Mouse (Mus musculus) monocyte, adult 2 months (primary cell): ENCODE results near the gene Tnf.
"Not testable (repeated sequence)": the region's sequence is repeated elsewhere in the genome, so short reads cannot be mapped to it uniquely, and the experiment has no call there.

Experiments used
- DNase-seq, 2 experiments: peaks; one replicate each; pipeline ENCODE4 v3.0.0; 2022; ENCODE audit warnings: low spot score in 2 of 2, low read depth in 1 of 2

Tnf gene

GRCm38 (mm10) chr17:35234903-35235302, 33.1 kb upstream of the Tnf start:
- no peak for DNase-seq

GRCm38 (mm10) chr17:35234090-35234489, 32.3 kb upstream of the Tnf start:
- DNase-seq: not testable (repeated sequence)

GRCm38 (mm10) chr17:35233114-35233980, 31.5 kb upstream of the Tnf start, which contains the start of gene Atp6v1g2:
Gene Atp6v1g2 (plus strand): TSS chr17:35233660.
- no peak for DNase-seq

- DNase-seq: no peak
These were observed 30.9 kb upstream of the Tnf start for GRCm38 (mm10) chr17:35232659-35233058.

GRCm38 (mm10) chr17:35232043-35232442, 30.2 kb upstream of the Tnf start:
- DNase-seq: peak in 1 of 2 experiments; percentile 82

DNA sequence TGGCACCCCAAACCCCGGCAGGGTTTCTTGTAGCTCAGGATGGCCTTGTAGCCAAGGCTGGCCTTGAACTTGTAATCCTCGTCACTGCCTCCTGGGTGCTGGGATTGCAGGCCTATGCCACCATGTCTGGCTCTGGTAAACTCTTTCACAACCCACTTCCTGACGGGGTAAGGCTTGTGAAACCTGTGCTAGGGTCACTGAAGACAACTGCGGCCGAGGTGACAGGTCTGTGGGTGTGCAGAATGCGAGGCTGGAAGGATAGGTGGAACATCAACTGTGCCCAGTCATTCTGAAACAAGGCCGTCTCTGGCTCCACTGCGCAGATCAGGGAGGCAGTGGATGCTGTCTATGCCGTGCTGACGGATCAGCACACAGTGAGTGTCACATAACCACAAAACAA, 29.2 kb upstream of the Tnf start:
- DNase-seq: no peak

DNA sequence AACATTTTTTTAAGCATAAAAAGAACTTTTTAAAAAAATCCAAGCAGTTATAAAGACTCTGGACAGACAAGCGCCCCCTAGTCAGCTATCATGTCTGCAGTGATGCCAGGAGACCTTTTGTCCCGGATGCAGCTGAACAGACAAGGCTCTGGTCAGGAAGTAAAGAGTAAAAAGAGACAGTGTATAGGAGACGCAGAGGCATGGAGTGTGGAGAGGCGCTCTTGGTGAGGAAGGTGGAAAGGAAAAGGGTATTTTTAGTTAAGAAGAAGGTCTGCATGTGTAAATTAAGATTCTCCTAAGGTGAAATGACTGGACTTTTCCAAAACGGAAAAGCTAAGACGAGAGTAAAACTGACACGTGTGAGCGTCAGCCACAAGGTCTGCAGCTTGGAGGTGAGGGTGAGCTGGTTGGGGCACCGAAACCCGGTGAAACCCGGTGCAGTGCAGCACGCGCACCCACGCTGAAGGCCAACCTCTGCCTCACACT, 24.8 kb upstream of the Tnf start:
- DNase-seq: no peak

DNA sequence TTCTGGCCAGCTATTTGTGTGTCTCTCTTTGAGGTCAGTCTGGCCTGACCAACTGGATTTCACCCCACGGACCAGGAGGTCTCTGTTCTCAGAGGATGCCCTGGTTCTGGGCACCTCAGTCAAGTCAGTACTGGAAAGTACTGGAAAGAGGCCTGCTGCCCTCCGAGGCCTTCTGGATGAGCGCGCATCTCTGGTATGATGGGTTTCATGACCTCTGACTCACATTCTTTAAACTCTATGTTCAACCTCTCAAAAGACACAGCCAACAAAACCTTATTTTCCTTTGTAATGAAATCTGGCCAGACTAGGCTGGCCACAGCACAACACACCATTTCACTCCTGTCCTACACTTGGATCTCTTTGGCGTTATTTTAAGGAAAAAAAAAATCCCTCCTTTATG, 23.6 kb upstream of the Tnf start:
- no peak for DNase-seq

DNA sequence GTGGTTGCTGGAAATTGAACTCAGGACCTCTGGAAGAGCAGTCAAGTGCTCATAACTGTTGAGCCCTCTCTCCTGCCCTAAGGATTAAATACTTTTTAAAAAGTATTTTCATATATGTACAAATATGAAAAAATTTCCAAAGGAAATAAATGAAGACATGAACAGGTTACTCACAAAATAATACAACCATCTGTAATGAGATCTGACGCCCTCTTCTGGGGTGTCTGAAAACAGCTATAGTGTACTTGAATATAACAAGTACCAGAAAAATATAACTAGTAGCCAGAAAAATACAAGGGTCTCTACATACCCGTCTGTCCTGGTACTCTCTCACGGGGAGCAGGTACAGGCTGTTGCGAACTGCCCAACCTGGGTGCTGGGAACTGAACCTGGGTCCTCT, 22.8 kb upstream of the Tnf start:
- no peak for DNase-seq

DNA sequence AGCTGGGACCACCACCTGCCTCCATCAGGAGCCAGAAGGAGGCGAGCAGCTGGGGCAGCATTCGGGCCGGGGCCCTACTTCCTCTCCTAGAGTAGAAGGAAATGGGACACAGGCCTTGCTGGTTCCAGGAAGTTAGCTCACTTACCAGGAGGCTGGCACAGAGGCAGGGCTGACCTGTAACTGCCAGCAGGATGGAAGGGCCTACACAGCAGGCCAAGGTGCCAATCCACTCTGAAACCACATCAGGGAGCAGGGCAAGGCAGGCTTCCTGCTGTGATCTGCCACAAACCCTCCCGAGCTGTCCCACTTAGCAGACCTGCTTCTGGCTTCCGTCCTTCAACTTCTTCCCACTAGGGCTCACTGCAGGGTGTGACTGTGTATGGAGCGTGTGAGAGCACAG, 20.5 kb upstream of the Tnf start:
- no peak for DNase-seq

DNA sequence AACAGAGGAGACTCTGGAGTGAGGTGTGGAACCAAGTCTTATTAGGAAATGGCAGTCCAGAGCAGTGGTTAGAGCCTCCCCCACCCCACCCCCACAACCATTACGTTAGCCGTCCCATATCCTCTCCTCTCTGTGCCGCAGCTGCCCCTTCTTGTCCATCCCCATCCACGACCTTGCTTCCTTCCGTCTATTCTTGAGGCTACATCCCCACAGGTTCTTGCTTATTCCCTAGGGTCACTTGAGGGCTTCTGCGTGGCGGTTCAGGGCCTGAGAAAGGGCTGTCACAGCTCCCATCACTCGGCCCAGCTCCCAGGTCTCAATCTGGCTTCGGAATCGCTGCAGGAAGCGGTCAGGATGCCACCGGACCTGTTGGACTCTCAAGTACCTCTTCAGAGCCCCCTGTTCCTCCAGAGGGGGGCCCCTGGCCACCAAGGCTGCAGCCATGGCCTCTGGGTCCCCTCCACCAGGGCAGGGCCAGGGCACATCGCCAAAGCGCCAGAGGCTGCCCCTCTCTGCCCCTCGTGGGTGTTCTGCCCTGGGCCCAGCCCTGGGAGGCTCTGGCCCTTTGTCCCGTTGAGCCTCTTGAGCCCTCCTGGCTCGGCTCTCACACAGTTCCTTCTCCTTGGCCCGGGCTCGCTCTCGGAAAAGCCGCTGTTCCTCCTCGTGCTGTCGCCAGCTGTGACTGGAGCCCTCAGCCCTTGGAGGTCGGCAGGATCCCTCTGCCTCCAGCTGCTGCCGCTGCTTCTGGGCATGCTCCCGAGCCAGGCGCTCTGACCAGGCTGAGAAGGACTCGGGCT, 18.5 kb upstream of the Tnf start, which contains the start of gene Gm16181:
Gene Gm16181, plus strand, starts transcription at position 679 of the 797 bp plus-strand sequence.
- no peak for DNase-seq

- DNase-seq: peak in 1 of 2 experiments; percentile 57
These were observed 17.8 kb upstream of the Tnf start for GRCm38 (mm10) chr17:35219601-35220041.

DNA sequence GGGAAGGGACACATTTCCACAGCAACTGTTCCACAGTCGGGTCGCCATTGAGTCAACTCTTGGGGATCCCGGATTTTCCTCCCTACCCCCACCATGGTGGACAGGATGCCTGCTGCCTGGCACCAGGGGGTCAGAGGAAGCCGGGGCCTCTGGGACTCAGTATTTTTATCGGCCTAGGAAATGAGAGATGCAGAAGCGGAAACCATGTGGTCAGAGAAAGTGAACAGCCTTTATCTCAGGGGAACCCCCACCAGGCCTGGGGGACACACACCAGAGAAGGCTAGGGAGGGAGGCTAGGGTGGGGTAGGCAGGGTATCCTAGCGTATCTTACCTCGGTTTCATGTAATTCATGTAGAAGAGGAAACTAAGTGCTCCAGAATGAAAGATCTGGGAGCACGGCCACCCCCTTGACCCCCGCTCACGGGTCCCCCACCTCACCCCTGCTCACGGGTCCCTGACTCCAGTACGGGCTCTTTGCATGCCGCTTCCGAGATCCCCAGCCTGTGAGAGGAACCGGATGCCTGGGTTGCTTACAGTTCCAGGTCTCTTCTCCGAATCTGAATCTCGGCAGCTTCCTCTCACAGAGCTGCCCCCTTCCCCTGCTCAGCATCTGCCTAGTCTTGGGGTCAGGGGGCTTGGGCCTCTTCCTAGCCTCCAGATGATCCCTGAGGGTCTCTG, 16.8 kb upstream of the Tnf start:
- no peak for DNase-seq

DNA sequence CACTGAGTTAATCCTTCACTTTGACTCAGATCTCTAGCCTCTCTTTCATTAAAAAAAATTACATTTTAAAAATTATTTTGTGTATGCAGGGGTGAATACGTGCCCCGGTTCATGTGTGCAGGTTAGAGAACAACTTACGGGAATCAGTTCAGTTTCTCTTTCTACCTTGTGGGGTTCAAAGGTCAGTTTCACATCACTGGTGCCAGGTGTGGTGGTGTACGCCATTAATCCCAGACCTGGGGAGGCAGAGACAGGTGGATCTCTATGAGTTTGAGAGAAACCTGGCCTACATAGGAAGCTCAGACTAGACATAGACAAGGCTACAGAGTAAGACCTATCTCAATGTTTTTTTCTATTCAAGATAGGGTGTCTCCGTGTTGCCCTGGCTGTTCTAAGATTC, 11.3 kb upstream of the Tnf start:
- DNase-seq: no peak

GRCm38 (mm10) chr17:35210593-35210992, 8.8 kb upstream of the Tnf start:
- no peak for DNase-seq

DNA sequence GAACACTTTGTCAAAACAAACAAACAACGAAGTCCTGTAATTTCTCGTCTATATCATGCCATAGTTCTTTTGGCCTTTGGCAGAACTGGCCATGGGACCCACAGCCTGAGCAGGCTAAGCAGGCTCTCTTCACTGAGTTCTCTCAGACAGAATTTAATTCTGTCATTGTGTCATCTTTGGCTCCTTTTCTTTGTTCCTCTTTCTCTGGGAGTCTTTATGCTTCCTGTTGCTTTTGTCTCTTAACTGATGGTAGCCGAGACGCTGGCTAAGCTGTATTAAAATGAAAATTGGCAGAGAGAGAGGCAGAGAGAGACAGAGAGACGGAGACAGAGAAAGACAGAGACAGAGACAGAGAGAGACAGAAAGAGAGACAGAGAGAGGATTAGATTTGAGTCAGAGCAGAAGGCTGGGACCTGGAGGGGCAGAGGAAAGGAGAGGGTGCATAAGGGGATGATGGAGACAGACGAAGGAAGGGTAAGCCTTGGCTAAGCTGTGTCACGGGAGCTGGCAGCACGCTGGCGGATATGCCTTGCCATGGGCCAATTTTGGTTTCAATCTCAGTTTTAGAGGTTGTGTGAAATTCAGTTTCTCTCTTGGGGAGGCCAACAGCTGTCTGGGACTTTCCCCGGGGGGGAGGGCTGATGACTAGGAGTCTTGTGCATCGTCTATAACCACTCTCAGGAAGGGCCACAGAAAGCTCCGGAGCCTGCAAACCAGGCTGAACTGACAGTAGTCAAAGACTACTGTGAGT, 8.2 kb upstream of the Tnf start:
- DNase-seq: peak in 1 of 2 experiments; percentile 78

GRCm38 (mm10) chr17:35205380-35205769, 3.6 kb upstream of the Tnf start:
- no peak for DNase-seq

GRCm38 (mm10) chr17:35204494-35205379, 2.9 kb upstream of the Tnf start, which contains the start of gene Lta:
Gene Lta (minus strand): TSS chr17:35205351.
- no peak for DNase-seq

DNA sequence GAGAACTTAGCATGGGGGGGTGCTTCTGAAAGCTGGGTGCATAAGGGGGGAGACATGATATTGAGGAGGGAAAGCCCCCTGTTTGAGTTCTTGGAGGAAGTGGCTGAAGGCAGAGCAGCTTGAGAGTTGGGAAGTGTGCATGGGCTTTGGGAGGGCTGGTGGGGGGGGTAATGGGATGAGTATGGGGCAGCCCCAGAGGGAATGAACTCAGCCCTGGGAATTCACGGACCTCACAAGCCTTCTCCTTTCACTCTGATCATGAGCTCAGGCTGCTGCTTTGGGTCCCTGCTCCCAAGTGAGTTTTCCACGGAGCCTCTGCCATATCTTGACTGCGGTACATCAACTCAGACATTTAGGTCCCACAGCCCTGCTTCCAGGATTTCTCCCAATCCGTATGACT, 635 bp upstream of the Tnf start:
- DNase-seq: no peak

DNA sequence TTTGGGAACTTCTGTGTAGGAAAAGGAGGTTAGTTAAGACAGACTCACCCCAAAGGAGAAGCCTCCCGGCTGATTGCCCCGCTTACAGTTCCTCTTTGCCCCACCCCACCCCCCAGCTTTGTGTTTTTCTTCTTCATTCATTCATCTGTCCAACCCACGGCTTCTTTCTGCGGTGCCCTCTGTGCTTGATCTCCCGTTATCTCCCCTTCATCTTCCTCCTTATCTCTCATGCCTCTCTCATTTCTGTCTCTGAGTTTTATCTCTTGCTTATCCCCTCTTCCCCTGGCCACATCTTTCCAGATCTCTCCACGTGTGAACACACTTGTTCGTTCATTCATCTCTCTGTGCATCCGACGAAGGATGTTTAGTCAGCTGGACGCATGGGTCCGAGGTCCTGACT, 679 bp downstream of the Tnf start:
- no peak for DNase-seq
